12 mouse cellular contexts compared by ENCODE assay signal in the genomic region with DNA sequence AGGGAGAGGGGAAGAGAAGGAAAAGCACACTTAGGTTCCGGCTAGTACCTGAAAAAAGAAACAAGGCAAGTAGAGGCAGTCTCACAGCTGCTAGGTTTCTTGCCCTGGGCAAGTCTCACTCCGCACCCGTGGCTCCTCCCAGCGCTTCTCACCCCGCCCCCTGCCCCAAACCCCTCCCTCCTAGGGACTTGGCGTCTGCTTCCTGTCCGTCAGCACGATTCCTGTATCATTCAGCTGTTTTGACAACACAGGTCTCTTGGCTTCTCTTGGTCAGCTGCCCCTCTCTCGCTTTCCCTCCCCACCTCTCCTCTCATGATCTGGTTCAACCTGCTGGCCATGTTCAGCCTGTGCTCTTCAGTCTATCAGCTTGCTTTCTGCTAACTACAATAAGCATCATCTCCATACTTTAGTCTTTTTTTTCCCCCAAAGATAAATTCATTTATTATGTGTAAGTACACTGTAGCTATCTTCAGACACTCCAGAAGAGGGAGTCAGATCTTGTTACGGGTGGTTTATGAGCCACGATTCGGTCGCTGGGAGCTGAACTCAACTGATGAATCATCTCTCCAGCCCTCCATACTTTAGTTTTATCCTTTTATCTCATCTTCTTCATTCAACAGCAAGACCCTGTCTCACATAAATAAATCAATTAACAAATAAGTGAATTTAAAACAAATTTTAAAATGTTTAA. TPM values are rescaled to one million over a fixed set of nuclear protein-coding genes. Genes with fewer than 3 reads are reported as not detected.
DNase-seq lines count a peak whose midpoint lies in the region; ATAC-seq lines count a peak whose summit lies in the region.
"Had no signal": no experiment of that assay in that cellular context is flagged by ENCODE, and none has a peak within 500 bp of the region (broad histone marks: within the 10 kb centered on the region; RNA-seq: fewer than 3 reads in every experiment).

No protein-coding gene starts in this region.

- H3K9ac ChIP-seq in liver, embryonic 12.5 days: peak overlapping the region; percentile 32; the same call in 1 of the 2 replicates
- H3K9ac ChIP-seq: forebrain, embryonic 15.5 days had no signal

- peaks cover 36% of the 10 kb centered on the region for H3K4me1 ChIP-seq in liver, embryonic 12.5 days
- H3K4me1 ChIP-seq: forebrain, embryonic 15.5 days; midbrain, embryonic 10.5 days had no signal

- no peak overlapping the region for H3K4me3 ChIP-seq in liver, embryonic 12.5 days
- H3K4me3 ChIP-seq: forebrain, embryonic 15.5 days; midbrain, embryonic 10.5 days had no signal

- H3K27me3 ChIP-seq in liver, embryonic 12.5 days (replicated peaks): no peaks in the 10 kb centered on the region
- H3K27me3 ChIP-seq: forebrain, embryonic 15.5 days had no signal

- 42% methylated on average over 13 of the region's 13 CpGs for WGBS in liver, embryonic 12.5 days (ENCODE audit: insufficient replicate concordance)

- H3K4me2 ChIP-seq in liver, embryonic 12.5 days: peak overlapping the region; percentile 52
- H3K4me2 ChIP-seq: forebrain, embryonic 15.5 days had no signal

- ATAC-seq in liver, embryonic 12.5 days: peak; percentile 92
- ATAC-seq: forebrain, embryonic 15.5 days; hindbrain, embryonic 16.5 days had no signal

- H3K9me3 ChIP-seq in liver, embryonic 12.5 days (replicated peaks): peaks cover 7% of the 10 kb centered on the region; the same call in 1 of the 2 replicates
- H3K9me3 ChIP-seq: forebrain, embryonic 15.5 days; midbrain, embryonic 10.5 days had no signal

- peak; percentile 33 for DNase-seq in thymus, postnatal 14 days
- no peak for DNase-seq in thymus, postnatal 10 days (ENCODE audit: low spot score in 2 of 2)
- peak; percentile 53 for DNase-seq in MEL-GATA-1-ER (ENCODE audit: extremely low read depth, low read depth)
- no peak for DNase-seq in right cerebral cortex, postnatal 10 days (ENCODE audit: low spot score in 2 of 2)
- no peak for DNase-seq in kidney, adult 18-20 months
- DNase-seq in spleen, adult 12 weeks (ENCODE audit: low spot score): no peak
- DNase-seq: adrenal gland, postnatal 36 days had no signal

- H3K36me3 ChIP-seq in liver, embryonic 12.5 days: no peaks in the 10 kb centered on the region
- H3K36me3 ChIP-seq: forebrain, embryonic 15.5 days; midbrain, embryonic 10.5 days had no signal

- H3K27ac ChIP-seq in liver, embryonic 12.5 days: peak overlapping the region; percentile 76
- H3K27ac ChIP-seq: forebrain, embryonic 15.5 days; midbrain, embryonic 10.5 days had no signal

RNA-seq across cellular contexts. Expression of a gene that starts 35.0 kb away (rescaled TPM):
- 0.06 and 0.17 TPM in 2 replicates for polyA plus RNA-seq in liver, embryonic 12.5 days (2016; fragmentation: Nextera tagmentation; extraction: Ambion mirVana)
- polyA plus RNA-seq: hindbrain, embryonic 16.5 days; midbrain, embryonic 10.5 days; stomach, embryonic 16.5 days had no signal

RNA-seq across cellular contexts. Expression of a gene that starts 39.2 kb away (rescaled TPM):
- polyA plus RNA-seq in liver, embryonic 12.5 days (2016; fragmentation: Nextera tagmentation; extraction: Ambion mirVana): 60.2 and 66.4 TPM in 2 replicates

Comparison
In these comparisons a context has a peak if more than half of its experiments do, and no peak if none do; other contexts are left out.
1. DNase-seq: peak in thymus, postnatal 14 days (single experiment) and MEL-GATA-1-ER (single experiment); none in thymus, postnatal 10 days (0 of 2), right cerebral cortex, postnatal 10 days (0 of 2), kidney, adult 18-20 months (single experiment) and spleen, adult 12 weeks (single experiment).